Mouse (Mus musculus): Measurements from ENCODE around the gene Cldn13. TPM values are rescaled to one million over a fixed set of nuclear protein-coding genes. Genes with fewer than 3 reads are reported as not detected.
A peak's percentile ranks its signal among the peaks of the same experiment; 100 is the strongest.
"Not testable (repeated sequence)": the region's sequence is repeated elsewhere in the genome, so short reads cannot be mapped to it uniquely, and the experiment has no call there.

Gene Cldn13
- 0.10 TPM in 1 of 2 replicates, not detected in the other for polyA plus RNA-seq (2012; rRNA removed)

DNA sequence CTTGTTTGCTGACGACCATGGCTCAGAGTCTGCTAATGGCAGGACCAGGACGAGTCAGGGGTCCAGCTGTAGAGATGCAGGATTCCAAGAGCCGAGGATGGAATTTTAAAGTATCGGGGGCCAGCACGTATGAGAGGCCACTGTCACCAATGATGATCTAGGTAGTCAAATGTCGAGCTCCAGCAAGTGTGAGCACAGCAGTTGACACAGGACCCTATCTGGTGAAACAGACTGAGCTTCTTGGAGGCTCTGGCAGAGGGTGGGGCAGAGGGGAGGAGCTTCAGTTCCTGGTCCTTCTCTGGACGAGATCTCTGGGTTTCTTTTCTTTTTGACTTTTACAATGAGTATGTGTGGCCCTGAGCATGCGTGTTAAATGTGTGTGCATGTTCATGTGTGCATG, at the start of gene Cldn13:
Cldn13 (minus strand) TSS at position 216 of the 400 bp plus-strand sequence.
- TF ChIP-seq CTCF (IDR thresholded peaks at IDR 0.05; ENCODE audit: borderline replicate concordance, extremely low read depth, insufficient read depth, insufficient read length) (no peak), POLR2A (IDR thresholded peaks at IDR 0.05; ENCODE audit: borderline replicate concordance, extremely low read depth, insufficient read depth, insufficient read length, poor library complexity, severe bottlenecking) (no peak)
- DNase-seq (ENCODE audit: low read depth): no peak

GRCm38 (mm10) chr5:134964655-134965054, 49.3 kb upstream of the Cldn13 start:
- DNase-seq (ENCODE audit: low read depth): not testable (repeated sequence)

DNA sequence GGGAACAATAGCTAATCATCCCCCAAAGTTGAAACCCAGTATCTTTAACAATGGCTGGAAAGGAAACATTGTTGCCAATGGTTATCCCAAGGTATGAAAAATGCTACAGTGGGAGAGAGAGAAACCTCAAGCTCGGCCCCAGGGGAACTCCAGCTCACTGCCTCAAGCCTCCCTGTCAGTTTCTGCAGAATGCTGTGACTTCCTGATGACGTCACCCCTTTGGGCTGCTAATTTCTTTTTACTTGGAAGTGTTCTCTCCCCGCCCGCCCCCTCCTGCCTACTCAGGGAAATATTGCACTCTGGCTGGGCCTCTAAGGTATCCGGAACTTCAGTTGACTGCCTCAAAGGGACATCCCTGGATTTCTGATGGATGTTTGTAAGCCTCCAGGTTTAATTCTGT, 48.2 kb upstream of the Cldn13 start:
- peak; percentile 46 for DNase-seq (ENCODE audit: low read depth)
- TF ChIP-seq CTCF (IDR thresholded peaks at IDR 0.05; ENCODE audit: borderline replicate concordance, extremely low read depth, insufficient read depth, insufficient read length) (no peak), POLR2A (IDR thresholded peaks at IDR 0.05; ENCODE audit: borderline replicate concordance, extremely low read depth, insufficient read depth, insufficient read length, poor library complexity, severe bottlenecking) (no peak)

DNA sequence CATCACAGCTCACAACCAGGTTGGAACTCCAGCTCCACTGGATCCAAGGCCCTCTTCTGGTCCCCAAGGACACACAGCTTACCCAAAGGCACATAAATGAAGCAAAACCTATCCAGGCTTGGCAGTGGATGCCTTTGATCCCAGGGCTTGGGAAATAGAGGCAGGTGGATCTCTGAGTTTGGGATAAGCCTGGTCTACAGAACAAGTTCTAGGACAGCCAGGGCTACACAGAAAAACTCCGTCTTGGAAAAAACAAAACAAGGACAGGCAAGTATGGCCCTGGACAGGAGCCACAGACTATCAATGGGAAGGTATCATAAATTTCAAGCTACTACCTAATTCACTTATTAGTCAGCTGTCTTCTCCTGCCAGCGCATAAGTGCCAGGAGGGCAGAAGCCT, 46.2 kb upstream of the Cldn13 start:
- TF ChIP-seq CTCF (IDR thresholded peaks at IDR 0.05; ENCODE audit: borderline replicate concordance, extremely low read depth, insufficient read depth, insufficient read length): no peak
- TF ChIP-seq POLR2A (IDR thresholded peaks at IDR 0.05; ENCODE audit: borderline replicate concordance, extremely low read depth, insufficient read depth, insufficient read length, poor library complexity, severe bottlenecking): no peak
- no peak for DNase-seq (ENCODE audit: low read depth)

DNA sequence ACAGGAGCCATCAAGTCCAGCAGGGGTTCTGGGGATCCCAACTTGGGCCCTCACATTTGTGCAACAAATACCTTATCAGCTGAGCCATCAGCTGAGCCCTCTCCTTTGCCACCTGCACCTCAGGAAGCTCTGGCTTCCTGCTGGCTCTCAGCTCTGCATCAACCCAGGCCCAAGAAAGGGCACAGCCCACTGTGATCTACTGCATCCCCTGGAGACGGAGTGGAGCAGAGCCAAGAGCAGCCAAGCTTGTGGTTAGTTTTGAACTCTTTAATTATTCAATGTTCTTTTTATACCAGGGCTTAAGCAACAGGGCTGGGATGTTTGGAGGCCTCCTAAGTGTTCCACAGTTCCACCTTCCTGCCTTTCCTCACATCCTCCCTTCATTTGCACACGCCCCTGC, 45.1 kb upstream of the Cldn13 start:
- TF ChIP-seq POLR2A (IDR thresholded peaks at IDR 0.05; ENCODE audit: borderline replicate concordance, extremely low read depth, insufficient read depth, insufficient read length, poor library complexity, severe bottlenecking): no peak
- no peak for TF ChIP-seq CTCF (IDR thresholded peaks at IDR 0.05; ENCODE audit: borderline replicate concordance, extremely low read depth, insufficient read depth, insufficient read length)
- no peak for DNase-seq (ENCODE audit: low read depth)

DNA sequence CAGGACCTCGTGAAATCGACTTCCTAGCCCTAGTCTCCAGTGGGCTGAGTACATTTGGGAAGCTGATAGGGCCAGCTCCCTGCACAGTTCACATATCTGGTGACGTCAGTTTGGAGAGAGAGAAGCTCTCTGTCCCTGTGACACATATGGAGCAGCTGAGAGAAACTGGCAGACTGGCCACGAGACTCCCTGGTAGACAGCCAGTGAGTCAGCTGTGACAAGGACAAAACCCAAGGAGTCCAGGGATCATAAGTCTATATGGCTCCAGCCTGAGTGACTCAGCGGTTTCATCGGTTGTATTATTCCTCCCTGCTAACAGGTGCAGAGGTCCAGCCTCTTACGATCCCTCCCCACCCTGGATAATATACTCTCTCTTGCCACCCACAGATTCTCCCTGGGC, 43.8 kb upstream of the Cldn13 start:
- peak; percentile 13 for DNase-seq (ENCODE audit: low read depth)
- TF ChIP-seq POLR2A (IDR thresholded peaks at IDR 0.05; ENCODE audit: borderline replicate concordance, extremely low read depth, insufficient read depth, insufficient read length, poor library complexity, severe bottlenecking) (no peak), CTCF (IDR thresholded peaks at IDR 0.05; ENCODE audit: borderline replicate concordance, extremely low read depth, insufficient read depth, insufficient read length) (no peak)

DNA sequence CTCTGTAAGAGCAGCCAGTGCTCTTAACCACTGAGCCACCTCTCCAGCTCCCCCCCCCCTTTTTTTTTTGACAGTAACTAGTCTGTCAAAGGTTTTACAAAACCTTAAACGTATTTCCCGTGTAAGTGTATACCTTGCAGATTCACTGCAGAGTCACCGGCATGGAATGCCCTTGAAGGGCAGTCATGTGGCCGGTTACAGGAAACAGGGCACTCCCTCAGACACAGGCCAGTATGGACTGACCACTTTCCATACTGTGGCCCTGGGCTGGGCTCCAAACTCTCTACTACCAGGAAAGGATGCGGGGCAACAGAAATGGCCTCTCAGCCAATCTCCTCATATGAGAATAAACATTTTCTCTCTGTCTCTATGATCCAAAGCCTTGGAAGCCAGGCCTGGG, 40.2 kb upstream of the Cldn13 start:
- TF ChIP-seq POLR2A (IDR thresholded peaks at IDR 0.05; ENCODE audit: borderline replicate concordance, extremely low read depth, insufficient read depth, insufficient read length, poor library complexity, severe bottlenecking) (no peak), CTCF (IDR thresholded peaks at IDR 0.05; ENCODE audit: borderline replicate concordance, extremely low read depth, insufficient read depth, insufficient read length) (no peak)

GRCm38 (mm10) chr5:134951053-134951884, 35.9 kb upstream of the Cldn13 start:
- no peak for DNase-seq (ENCODE audit: low read depth)
- no peak for TF ChIP-seq POLR2A (IDR thresholded peaks at IDR 0.05; ENCODE audit: borderline replicate concordance, extremely low read depth, insufficient read depth, insufficient read length, poor library complexity, severe bottlenecking)

More for the DNA sequence above, 40.2 kb upstream of the Cldn13 start:
- no peak for DNase-seq (ENCODE audit: low read depth)

DNA sequence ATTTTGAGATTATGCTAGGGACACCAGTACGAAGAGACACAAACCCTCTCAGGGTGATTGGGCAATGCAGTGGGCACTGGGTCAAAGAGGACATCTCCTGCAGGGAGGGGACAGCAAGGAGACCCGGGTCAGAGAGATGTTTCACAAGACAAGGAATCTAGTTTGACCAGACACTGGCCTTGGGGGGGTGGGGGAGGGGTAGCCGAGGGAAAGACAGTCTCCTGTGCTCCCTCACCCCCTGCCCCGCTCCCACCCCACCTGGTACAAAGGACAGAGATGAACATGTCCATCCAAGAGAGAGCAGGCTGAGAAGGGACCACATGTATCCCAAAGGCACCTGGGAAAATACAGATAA, 32.7 kb upstream of the Cldn13 start:
- DNase-seq (ENCODE audit: low read depth): no peak
- TF ChIP-seq CTCF (IDR thresholded peaks at IDR 0.05; ENCODE audit: borderline replicate concordance, extremely low read depth, insufficient read depth, insufficient read length) (no peak), POLR2A (IDR thresholded peaks at IDR 0.05; ENCODE audit: borderline replicate concordance, extremely low read depth, insufficient read depth, insufficient read length, poor library complexity, severe bottlenecking) (no peak)

DNA sequence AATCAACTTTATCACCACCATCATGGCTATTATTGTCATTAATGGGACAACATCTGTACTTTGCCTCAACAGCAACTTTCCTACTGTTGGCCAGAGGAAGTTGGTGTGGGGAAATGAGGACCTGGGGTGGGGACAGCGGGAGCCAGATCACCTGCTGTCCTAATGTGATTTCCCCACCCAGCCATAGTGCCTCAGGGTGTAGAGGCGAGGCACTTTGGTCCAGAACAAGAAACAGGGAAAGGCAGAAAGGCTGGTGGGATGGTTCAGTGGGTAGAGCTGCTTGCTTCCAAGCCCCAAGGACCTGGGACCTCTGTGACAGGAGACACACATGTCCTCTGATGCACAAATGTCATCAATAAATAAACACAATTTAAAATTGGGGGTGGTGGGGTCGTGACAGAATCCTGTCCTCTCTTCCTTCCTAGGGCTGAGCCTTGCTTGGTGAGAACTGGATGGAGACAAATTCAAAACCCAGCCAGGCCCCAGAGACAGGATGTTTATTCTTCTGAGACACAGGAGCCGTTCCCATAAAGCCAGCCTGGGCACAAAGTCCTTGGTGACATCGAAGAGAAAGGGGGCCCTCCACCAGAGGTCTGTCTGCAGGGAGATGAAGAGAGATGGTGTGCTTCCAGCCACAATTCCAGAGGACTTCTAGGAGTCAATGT, 32.2 kb upstream of the Cldn13 start:
- DNase-seq (ENCODE audit: low read depth): no peak
- TF ChIP-seq POLR2A (IDR thresholded peaks at IDR 0.05; ENCODE audit: borderline replicate concordance, extremely low read depth, insufficient read depth, insufficient read length, poor library complexity, severe bottlenecking) (no peak), CTCF (IDR thresholded peaks at IDR 0.05; ENCODE audit: borderline replicate concordance, extremely low read depth, insufficient read depth, insufficient read length) (no peak)

DNA sequence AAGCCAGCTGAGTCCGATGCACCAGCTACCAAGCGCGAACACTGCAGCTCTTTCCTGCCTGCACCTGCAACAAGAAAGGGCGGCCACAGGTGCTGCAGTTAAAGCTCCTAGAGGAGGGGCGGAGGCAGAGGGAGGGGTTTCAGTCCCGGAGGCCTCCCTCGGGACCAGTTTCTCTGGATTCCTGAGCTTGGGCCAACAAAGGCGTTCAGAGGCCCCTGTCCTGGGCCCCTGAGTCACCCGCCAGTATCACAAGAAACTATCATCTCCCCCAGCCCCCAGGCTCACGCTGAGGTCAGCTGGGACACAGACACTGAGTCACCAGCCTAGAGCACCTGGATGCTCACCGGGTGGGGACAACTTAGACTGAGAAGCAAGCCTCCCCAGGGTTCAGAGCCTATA, 31.5 kb upstream of the Cldn13 start, which contains the start of gene Cldn4:
Cldn4 (minus strand) TSS at position 78 of the 399 bp plus-strand sequence.
- DNase-seq (ENCODE audit: low read depth): no peak
- no peak for TF ChIP-seq CTCF (IDR thresholded peaks at IDR 0.05; ENCODE audit: borderline replicate concordance, extremely low read depth, insufficient read depth, insufficient read length)
- no peak for TF ChIP-seq POLR2A (IDR thresholded peaks at IDR 0.05; ENCODE audit: borderline replicate concordance, extremely low read depth, insufficient read depth, insufficient read length, poor library complexity, severe bottlenecking)
